Mouse (Mus musculus) lung, embryonic 14.5 days (tissue): ENCODE measurements around the gene Myt1. TPM values are rescaled to one million over a fixed set of nuclear protein-coding genes. Genes with fewer than 3 reads are reported as not detected.

ENCODE experiments used
- ATAC-seq: fragments of 200-750 bp; cut with Nextera tagmentation; 2 replicates; pipeline ENCODE4 v1.8.0; 2017; ENCODE audit warnings: mild to moderate bottlenecking, moderate TSS enrichment, moderate library complexity; ENCODE audit not compliant: insufficient read depth
- DNase-seq: peaks from one replicate; pipeline ENCODE4 v3.0.0-alpha.2; 2015
- H3K27ac ChIP-seq: fragments of 300-500 bp; sonication (generic); 2 replicates; pipeline ENCODE4 v1.5.1; 2014; ENCODE audit warnings: low read depth, mild to moderate bottlenecking, moderate library complexity
- H3K27me3 ChIP-seq: fragments of 300-500 bp; sonication (generic); 2 replicates; pipeline ENCODE4 v1.6.1; 2014; ENCODE audit warnings: low read length, control low read depth; ENCODE audit not compliant: insufficient read depth
- H3K36me3 ChIP-seq: fragments of 300-500 bp; sonication (generic); 2 replicates; pipeline ENCODE4 v1.6.1; 2014; ENCODE audit warnings: control low read depth; ENCODE audit not compliant: insufficient read depth
- H3K4me1 ChIP-seq: fragments of 300-500 bp; sonication (generic); 2 replicates; pipeline ENCODE4 v1.6.1; 2014; ENCODE audit warnings: antibody characterized with exemption, control low read depth; ENCODE audit not compliant: insufficient read depth
- H3K4me2 ChIP-seq: fragments of 300-500 bp; sonication (generic); 2 replicates; pipeline ENCODE4 v1.6.1; 2014; ENCODE audit warnings: mild to moderate bottlenecking
- H3K4me3 ChIP-seq: fragments of 300-500 bp; sonication (generic); 2 replicates; pipeline ENCODE4 v1.5.1; 2014; ENCODE audit warnings: low read depth, low read length
- H3K9ac ChIP-seq: fragments of 300-500 bp; sonication (generic); 2 replicates; pipeline ENCODE4 v1.6.1; 2014
- H3K9me3 ChIP-seq: fragments of 300-500 bp; sonication (generic); 2 replicates; pipeline ENCODE4 v1.6.1; 2016; ENCODE audit warnings: low read depth, low read length, control low read depth
- CTCF ChIP-seq: IDR thresholded peaks from 2 replicates; pipeline ENCODE4 v1.5.1; 2016; ENCODE audit warnings: antibody characterized with exemption, low read depth
- WGBS: fragments of 180-500 bp; shearing (Covaris S2); extraction: QIAGEN DNeasy Blood & Tissue Kit; methylation state at CpG from one replicate; pipeline ENCODE4 v1.1.7; 2014; 5-methylcytosine and 5-hydroxymethylcytosine counted together
- polyA plus RNA-seq: library from polyadenylated mRNA; unstranded; fragments of >200 nt; fragmentation: Nextera tagmentation; extraction: Ambion mirVana; gene quantifications from 2 replicates; pipeline ENCODE4 v1.2.1, GENCODE M21; 2014

Gene Myt1
- polyA plus RNA-seq, 1 experiment from 2014 or later = 0.25 TPM

DNA sequence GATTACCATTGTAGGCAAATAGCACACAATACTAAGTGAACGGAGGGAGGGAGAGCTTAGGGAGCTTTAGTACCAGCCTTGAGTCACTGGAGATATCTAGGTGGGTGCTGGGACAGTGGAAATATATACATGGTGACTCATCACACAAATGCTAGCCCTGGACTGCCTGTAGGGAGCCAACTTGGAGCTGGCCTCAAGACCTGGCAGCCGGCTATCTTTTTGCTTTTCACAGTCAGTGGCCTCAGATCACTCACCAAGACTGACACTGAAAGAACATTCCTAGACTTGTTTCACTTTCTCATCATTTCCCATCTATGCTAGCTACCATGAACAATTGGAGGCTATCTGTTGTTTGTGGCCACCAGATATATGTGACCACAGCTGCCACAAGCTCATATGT, 69.6 kb downstream of the Myt1 start:
- Histone ChIP-seq H3K4me2 (no peak overlapping the region), H3K9me3 (no peaks in the 10 kb centered on the region), H3K27ac (no peak overlapping the region), H3K9ac (no peak overlapping the region), H3K4me3 (no peak overlapping the region), H3K27me3 (no peaks in the 10 kb centered on the region), H3K4me1 (no peaks in the 10 kb centered on the region), H3K36me3 (no peaks in the 10 kb centered on the region)
- no peak for TF ChIP-seq CTCF
- ATAC-seq = no peak
- no peak for DNase-seq
- WGBS = 66% methylated on average over 2 of the region's 2 CpGs

DNA sequence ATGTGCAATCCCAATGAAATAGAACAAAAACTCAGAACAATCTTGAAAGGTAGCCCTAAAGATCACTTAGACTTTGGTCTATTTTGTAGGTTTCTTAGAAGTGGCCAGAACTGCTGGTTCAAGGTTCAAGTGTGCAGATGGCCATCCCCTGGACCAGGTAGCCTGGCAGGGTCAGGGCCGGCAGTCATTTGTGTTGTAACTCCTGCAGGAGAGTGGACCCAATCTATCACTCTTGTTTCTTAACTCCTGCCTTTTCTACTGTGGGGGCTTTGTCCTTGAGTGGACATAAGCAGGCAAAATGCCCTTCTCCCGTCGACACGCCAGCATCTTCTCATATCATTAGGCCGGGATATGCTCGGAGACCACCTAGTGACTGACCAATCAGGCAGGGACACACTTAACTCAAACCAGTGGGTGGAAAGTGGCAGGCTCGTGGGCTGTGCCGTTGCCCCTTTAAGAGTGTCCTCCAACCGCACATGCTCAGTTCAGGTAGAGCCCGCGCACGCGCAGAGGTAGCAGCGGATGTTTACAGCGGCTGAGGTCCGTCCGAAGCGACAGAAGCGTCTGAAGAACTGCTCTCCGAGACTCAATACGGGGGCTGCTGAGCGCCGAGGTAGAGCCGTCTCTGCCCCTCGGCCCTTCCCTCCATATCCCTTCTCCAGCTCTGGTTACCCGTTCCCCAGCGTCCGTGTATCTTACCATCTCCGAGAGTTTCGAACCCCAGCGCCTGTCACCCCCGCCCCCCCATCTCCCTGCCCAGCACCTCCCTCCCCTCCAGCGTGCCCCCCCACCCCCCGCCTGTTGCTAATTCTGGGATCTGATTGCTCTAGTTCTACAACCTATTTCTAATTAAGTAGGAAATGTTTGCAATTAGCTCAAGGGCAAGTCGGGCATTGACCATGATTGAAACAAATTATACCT, 74.5 kb downstream of the Myt1 start, which contains the start of gene Pcmtd2:
Pcmtd2 (plus strand) TSS at position 483 of the 921 bp plus-strand sequence.
- H3K4me1 ChIP-seq = peaks cover 6% of the 10 kb centered on the region; the same call in 1 of the 2 replicates
- peak within 1 kb of the TSS; percentile 70; the same call in 1 of the 2 replicates for H3K27ac ChIP-seq
- peak; percentile 96 for DNase-seq
- H3K36me3 ChIP-seq = peaks cover 7% of the 10 kb centered on the region
- H3K4me3 ChIP-seq = peak within 1 kb of the TSS; percentile 72
- under 1% methylated on average over 35 of the region's 35 CpGs for WGBS
- H3K27me3 ChIP-seq = no peaks in the 10 kb centered on the region
- peak within 1 kb of the TSS; percentile 80 for H3K9ac ChIP-seq
- TF ChIP-seq CTCF = no peak; the same call in 1 of the 2 replicates
- peak; percentile 99 for ATAC-seq
- H3K4me2 ChIP-seq = peak within 1 kb of the TSS; percentile 79
- H3K9me3 ChIP-seq = no peaks in the 10 kb centered on the region

DNA sequence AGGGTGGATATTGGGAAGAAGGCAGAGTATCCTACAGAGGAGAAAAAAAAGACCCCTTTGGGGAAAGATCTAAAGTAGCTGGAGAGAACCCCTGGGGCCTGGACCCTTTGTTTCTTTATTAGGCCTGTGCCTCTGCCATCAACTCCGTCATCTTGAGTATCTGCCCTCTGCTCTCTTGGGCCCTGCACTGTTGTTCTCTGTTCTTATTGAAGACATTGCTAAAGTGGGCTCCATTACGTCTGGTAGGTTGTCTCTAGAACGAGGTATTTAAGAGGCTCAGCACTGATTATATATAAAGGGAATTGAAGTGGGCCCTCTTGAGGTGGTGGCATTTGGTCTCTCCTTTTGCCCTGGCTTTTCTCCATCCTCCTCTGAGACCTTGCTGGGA, 75.2 kb downstream of the Myt1 start:
- peaks cover 14% of the 10 kb centered on the region for H3K36me3 ChIP-seq
- H3K27ac ChIP-seq = peak overlapping the region; percentile 70; the same call in 1 of the 2 replicates
- no peaks in the 10 kb centered on the region for H3K27me3 ChIP-seq
- 1% methylated on average over 3 of the region's 3 CpGs for WGBS
- ATAC-seq (no peak), DNase-seq (peak; percentile 24)
- H3K9me3 ChIP-seq = no peaks in the 10 kb centered on the region
- peaks cover 6% of the 10 kb centered on the region; the same call in 1 of the 2 replicates for H3K4me1 ChIP-seq
- peak overlapping the region; percentile 72 for H3K4me3 ChIP-seq
- peak overlapping the region; percentile 80 for H3K9ac ChIP-seq
- no peak for TF ChIP-seq CTCF
- peak overlapping the region; percentile 79 for H3K4me2 ChIP-seq

DNA sequence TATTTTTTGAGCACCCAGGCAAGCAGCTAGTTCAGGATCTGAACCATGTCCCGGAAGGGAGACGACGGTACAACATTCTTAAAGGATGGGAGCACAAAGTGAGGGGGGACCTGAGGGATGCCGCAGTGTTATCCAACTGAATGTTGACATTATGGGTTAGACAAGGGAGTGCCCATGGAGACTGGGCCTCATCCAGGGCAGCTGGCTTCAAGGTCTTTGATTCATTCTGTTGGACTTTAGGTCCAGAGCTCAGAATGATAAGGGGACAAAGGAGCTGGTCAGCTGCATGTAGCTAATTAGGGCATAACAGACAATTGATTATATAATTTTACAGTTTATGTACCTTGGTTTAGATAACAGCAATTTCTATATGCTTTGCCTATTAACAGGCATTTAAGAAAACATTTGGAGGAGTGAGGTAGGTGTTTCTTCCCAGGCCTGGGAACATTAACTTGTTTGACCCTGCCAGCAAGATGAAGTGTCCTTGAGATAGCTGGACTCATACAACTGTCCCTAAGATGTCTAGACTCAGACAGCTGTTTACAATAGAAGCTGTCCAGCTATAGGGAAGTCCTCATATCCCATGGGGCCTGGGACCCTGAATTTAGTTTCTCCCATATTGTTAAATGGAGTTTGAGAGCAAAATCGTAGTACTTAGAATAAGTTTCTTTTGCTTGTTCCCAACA, 82.7 kb downstream of the Myt1 start:
- DNase-seq (no peak), ATAC-seq (no peak)
- no peaks in the 10 kb centered on the region for H3K9me3 ChIP-seq
- WGBS = 65% methylated on average over 5 of the region's 5 CpGs
- peaks cover 65% of the 10 kb centered on the region for H3K36me3 ChIP-seq
- H3K4me1 ChIP-seq = no peaks in the 10 kb centered on the region
- H3K4me2 ChIP-seq = no peak overlapping the region
- no peak for TF ChIP-seq CTCF
- no peak overlapping the region for H3K4me3 ChIP-seq
- no peak overlapping the region for H3K9ac ChIP-seq
- no peak overlapping the region for H3K27ac ChIP-seq
- H3K27me3 ChIP-seq = no peaks in the 10 kb centered on the region

DNA sequence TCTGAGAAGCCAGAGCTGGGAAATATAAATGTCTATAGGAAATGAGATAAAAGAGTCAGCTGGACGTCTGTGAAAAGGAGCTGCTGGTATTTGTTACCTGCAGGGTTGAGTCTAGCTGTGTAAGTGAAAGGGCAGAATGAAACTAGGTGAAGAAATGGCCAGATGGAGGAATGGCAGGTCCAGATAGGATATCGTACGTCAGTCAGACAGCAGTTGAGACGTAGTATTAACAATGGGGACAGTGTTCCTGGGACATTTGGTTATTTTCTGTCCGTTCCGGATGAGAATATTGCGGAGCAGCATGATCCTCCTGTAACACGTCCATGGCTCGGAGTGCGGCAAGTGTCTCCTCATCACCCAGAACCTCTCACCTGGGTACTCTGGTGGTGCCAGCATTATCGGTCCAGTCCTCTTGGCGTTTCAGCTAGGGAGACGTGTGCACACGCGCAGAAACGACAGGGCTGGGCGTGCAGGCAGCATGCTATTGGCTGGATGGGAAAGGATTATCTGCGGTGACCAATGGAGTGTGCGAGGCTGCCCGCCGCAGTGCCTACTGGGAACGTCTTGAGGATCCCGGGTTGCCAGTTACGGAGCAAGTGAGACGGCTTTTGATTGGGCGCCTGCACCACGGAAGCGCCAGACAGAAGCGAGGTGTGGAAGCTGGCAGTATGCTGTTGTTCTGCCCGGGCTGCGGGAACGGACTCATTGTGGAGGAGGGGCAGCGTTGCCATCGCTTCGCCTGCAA, 100.8 kb downstream of the Myt1 start, which contains the start of gene Polr3k:
Polr3k (plus strand) TSS at position 547 of the 745 bp plus-strand sequence.
- peak within 1 kb of the TSS; percentile 77 for H3K27ac ChIP-seq
- H3K9ac ChIP-seq = peak within 1 kb of the TSS; percentile 76
- no peaks in the 10 kb centered on the region for H3K9me3 ChIP-seq
- H3K4me3 ChIP-seq = peak within 1 kb of the TSS; percentile 77
- peaks cover 21% of the 10 kb centered on the region for H3K36me3 ChIP-seq
- H3K4me1 ChIP-seq = peaks cover 3% of the 10 kb centered on the region; the same call in 1 of the 2 replicates
- ATAC-seq (peak; percentile 100), DNase-seq (peak; percentile 97)
- peak within 1 kb of the TSS; percentile 92 for H3K4me2 ChIP-seq
- H3K27me3 ChIP-seq = no peaks in the 10 kb centered on the region
- TF ChIP-seq CTCF = no peak
- WGBS = under 1% methylated on average over 35 of the region's 35 CpGs

DNA sequence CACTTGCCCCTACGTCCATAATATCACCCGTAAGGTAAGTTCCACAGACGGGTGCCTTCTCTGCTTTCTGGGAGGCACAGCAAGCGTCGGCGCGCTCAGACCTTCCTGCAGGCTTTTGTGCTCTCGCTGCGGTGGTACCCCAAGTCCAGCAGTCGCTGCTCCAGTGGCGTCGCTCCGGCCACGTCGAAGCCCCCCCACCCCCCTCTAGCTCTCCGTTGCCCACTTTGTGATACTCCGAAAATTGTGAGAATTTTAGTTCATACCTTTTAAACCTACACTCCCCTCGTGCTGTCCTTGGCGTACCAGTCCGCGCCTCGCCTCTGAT, 101.4 kb downstream of the Myt1 start:
- peak overlapping the region; percentile 92 for H3K4me2 ChIP-seq
- peak; percentile 55 for ATAC-seq
- TF ChIP-seq CTCF = no peak
- H3K27me3 ChIP-seq = no peaks in the 10 kb centered on the region
- H3K27ac ChIP-seq = peak overlapping the region; percentile 77
- H3K4me1 ChIP-seq = peaks cover 3% of the 10 kb centered on the region; the same call in 1 of the 2 replicates
- H3K9ac ChIP-seq = peak overlapping the region; percentile 76
- DNase-seq = no peak
- WGBS = 1% methylated on average over 22 of the region's 22 CpGs
- peak overlapping the region; percentile 77 for H3K4me3 ChIP-seq
- peaks cover 24% of the 10 kb centered on the region for H3K36me3 ChIP-seq
- H3K9me3 ChIP-seq = no peaks in the 10 kb centered on the region
